Mouse (Mus musculus): ENCODE measurements around the gene Zfp467.

DNA sequence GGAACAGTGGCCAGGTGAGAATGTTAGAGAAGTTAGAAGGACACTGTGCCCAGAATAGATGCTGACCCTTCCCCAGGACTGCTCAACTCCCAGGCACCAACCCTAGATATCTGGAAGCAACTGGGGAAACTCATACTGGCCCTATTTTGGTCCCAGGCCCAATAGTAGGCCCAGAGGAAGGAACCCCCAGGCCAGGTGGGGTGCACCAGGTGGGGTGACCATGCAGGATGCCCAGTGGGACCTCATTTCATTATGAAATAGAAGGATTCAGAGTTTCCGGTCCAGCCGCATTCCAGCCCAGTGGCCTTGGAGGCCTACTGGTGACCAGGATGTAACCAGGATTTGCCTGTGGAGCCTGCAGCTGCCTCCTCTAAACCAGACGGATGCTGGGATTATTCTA is 1.3 kb upstream of the Zfp467 start:
- no peak for TF ChIP-seq POLR2A (IDR thresholded peaks at IDR 0.05; ENCODE audit: extremely low read depth, insufficient read depth, low read length)
- TF ChIP-seq CTCF (IDR thresholded peaks at IDR 0.05; ENCODE audit: extremely low read depth, insufficient read depth, low read length), result no peak

Measured in cortical plate, adult 2 months (tissue).